Mouse (Mus musculus) spleen, adult 2 months (tissue): ENCODE data around the gene Scn4a. TPM values are rescaled to one million over a fixed set of nuclear protein-coding genes. Genes with fewer than 3 reads are reported as not detected.

Source experiments
- DNase-seq, 2 experiments: peaks; one replicate each; pipeline versions ENCODE4 v3.0.0 to v3.0.0-alpha.2; 2012 to 2021; ENCODE audit warnings: low spot score in 2 of 2, low read depth in 1 of 2
- H3K27ac ChIP-seq: fragments of 200-500 bp; 2 replicates; pipeline ENCODE4 v1.5.1; 2012; ENCODE audit warnings: low read length, inconsistent platforms; ENCODE audit not compliant: insufficient read depth
- H3K27me3 ChIP-seq: fragments of 200-500 bp; 2 replicates; pipeline ENCODE4 v1.6.1; 2012; ENCODE audit warnings: mild to moderate bottlenecking, moderate library complexity, low read length, inconsistent platforms; ENCODE audit not compliant: control insufficient read depth, insufficient read depth
- H3K36me3 ChIP-seq: fragments of 200-500 bp; 2 replicates; pipeline ENCODE4 v1.6.1; 2012; ENCODE audit warnings: mild to moderate bottlenecking, low read length, inconsistent platforms; ENCODE audit not compliant: control insufficient read depth, insufficient read depth
- H3K4me1 ChIP-seq: fragments of 200-500 bp; 2 replicates; pipeline ENCODE4 v1.6.1; 2011; ENCODE audit warnings: inconsistent platforms; ENCODE audit not compliant: control insufficient read depth, insufficient read depth, insufficient read length
- H3K4me3 ChIP-seq: fragments of 200-500 bp; 2 replicates; pipeline ENCODE4 v1.5.1; 2011; ENCODE audit warnings: mild to moderate bottlenecking, inconsistent platforms; ENCODE audit not compliant: insufficient read depth, insufficient read length; ENCODE audit errors: extremely low read depth
- CTCF ChIP-seq: fragments of 200-500 bp; IDR thresholded peaks from 2 replicates; pipeline ENCODE4 v1.5.1; 2011; ENCODE audit warnings: mild to moderate bottlenecking, inconsistent platforms; ENCODE audit not compliant: insufficient read depth, insufficient read length, insufficient replicate concordance; ENCODE audit errors: extremely low read depth
- POLR2A ChIP-seq: fragments of 200-500 bp; IDR thresholded peaks from 2 replicates; pipeline ENCODE4 v1.6.1; 2011; ENCODE audit warnings: low read depth, low read length, inconsistent platforms
- WGBS: fragments of 180-500 bp; shearing (Covaris S2); methylation state at CpG from one replicate; pipeline ENCODE4 v1.1.7; 2018; 5-methylcytosine and 5-hydroxymethylcytosine counted together
- polyA plus RNA-seq: library from polyadenylated mRNA; depleted of rRNA; stranded (reverse); fragments of >200 nt; gene quantifications from 2 replicates; pipeline ENCODE4 v1.2.3, GENCODE M21; 2012

The Scn4a gene
- polyA plus RNA-seq, 1 experiment, result 6.1 TPM

DNA sequence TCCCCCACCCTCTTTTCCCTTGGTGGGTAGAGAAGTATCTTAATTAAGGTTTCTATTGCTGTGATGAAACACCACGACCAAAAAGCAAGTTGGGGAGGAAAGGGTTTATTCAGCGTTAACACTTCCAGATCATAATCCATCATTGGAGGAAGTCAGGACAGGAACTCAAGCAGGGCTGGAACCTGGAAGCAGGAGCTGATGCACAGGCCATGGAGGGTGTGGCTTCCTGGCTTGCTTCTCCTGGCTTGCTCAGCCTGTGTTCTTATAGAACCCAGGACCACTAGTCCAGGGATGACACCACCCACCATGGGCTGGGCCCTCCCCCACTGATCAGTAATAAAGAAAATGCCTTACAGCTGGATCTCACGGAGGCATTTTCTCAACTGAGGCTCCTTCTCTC lies 37.7 kb upstream of the Scn4a start:
- Histone ChIP-seq H3K4me3 (no peak overlapping the region), H3K27ac (no peak overlapping the region), H3K27me3 (no peaks in the 10 kb centered on the region), H3K4me1 (peaks cover 14% of the 10 kb centered on the region; the same call in 1 of the 2 replicates), H3K36me3 (no peaks in the 10 kb centered on the region)
- TF ChIP-seq CTCF (no peak), POLR2A (no peak)
- DNase-seq, result no peak
- 56% methylated on average over 3 of the region's 3 CpGs for WGBS

- 60% methylated on average over 3 of the region's 3 CpGs for WGBS
- peaks cover 14% of the 10 kb centered on the region; the same call in 1 of the 2 replicates for H3K4me1 ChIP-seq
Measured at GRCm38 (mm10) chr11:106389611-106390010, 36.5 kb upstream of the Scn4a start.

GRCm38 (mm10) chr11:106387791-106388216 lies 34.7 kb upstream of the Scn4a start, which contains the start of gene Icam2:
TSS of gene Icam2 (minus strand) at chr11:106388075.
- peaks cover 14% of the 10 kb centered on the region; the same call in 1 of the 2 replicates for H3K4me1 ChIP-seq
- peak; percentile 73 to 83 for DNase-seq
- no peaks in the 10 kb centered on the region for H3K27me3 ChIP-seq
- WGBS, result 3% methylated on average over 6 of the region's 6 CpGs
- H3K27ac ChIP-seq, result peak within 1 kb of the TSS; percentile 99
- H3K36me3 ChIP-seq, result no peaks in the 10 kb centered on the region
- TF ChIP-seq CTCF (no peak), POLR2A (peak; percentile 80)
- H3K4me3 ChIP-seq, result peak within 1 kb of the TSS; percentile 69

More at GRCm38 (mm10) chr11:106389611-106390010, 36.5 kb upstream of the Scn4a start:
- no peak for TF ChIP-seq CTCF
- no peak for TF ChIP-seq POLR2A
- Histone ChIP-seq H3K4me3 (no peak overlapping the region), H3K27ac (0 out of 2 replicates have a peak overlapping the region, but pooled peaks have one; percentile 39), H3K36me3 (no peaks in the 10 kb centered on the region), H3K27me3 (no peaks in the 10 kb centered on the region)
- DNase-seq, result no peak

DNA sequence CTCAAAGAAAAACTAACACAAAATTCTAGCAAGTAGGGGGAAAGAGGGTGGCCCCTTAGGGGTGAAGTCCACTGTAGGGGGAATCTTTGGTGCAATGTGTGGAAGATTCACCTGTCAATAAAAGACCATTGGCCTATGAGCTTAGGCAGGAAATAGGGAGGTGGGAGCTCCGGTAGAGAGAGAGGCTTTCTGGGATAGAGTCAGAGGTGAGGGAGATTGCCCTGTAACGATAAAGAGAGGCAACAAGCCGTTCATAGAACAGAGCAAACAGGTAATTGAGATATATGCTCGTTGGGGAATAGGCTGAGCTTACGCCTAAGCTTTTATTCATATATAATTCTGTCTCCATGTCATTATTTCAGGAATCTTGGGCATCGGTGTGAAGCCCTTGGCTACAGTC lies 33.9 kb upstream of the Scn4a start:
- no peak; the same call in 1 of the 2 replicates for TF ChIP-seq POLR2A
- TF ChIP-seq CTCF, result no peak
- WGBS, result 15% methylated on average over 6 of the region's 6 CpGs
- H3K27ac ChIP-seq, result peak overlapping the region; percentile 99
- peaks cover 14% of the 10 kb centered on the region; the same call in 1 of the 2 replicates for H3K4me1 ChIP-seq
- peaks cover 6% of the 10 kb centered on the region; the same call in 1 of the 2 replicates for H3K36me3 ChIP-seq
- no peaks in the 10 kb centered on the region for H3K27me3 ChIP-seq
- DNase-seq, result peak in 1 of 2 experiments; percentile 33
- peak overlapping the region; percentile 69 for H3K4me3 ChIP-seq

DNA sequence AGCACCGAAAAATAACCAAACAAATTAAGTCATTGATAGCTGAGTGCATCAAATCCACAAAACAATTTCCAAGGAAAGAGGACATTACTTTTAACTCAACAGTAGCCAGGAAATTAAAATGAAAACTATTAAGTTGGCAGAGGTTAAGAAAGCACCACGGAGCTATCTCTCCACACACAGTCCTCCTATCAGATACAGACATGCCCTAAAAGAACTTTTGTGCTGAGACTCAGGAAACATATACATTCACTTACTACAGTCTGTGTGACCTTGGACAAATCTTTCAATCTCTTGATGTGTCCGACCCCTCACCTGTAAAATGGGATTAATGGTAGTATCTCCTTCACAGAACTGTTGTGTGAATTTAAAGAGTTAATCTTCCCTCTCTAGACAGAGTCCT lies 33.3 kb upstream of the Scn4a start:
- H3K27me3 ChIP-seq, result no peaks in the 10 kb centered on the region
- DNase-seq, result no peak
- no peak for TF ChIP-seq POLR2A
- no peak for TF ChIP-seq CTCF
- peaks cover 11% of the 10 kb centered on the region for H3K36me3 ChIP-seq
- WGBS, result 73% methylated on average over 3 of the region's 3 CpGs
- no peak overlapping the region for H3K4me3 ChIP-seq
- H3K27ac ChIP-seq, result peak overlapping the region; percentile 99; the same call in 1 of the 2 replicates
- peaks cover 12% of the 10 kb centered on the region; the same call in 1 of the 2 replicates for H3K4me1 ChIP-seq

GRCm38 (mm10) chr11:106383051-106383790 lies 30.1 kb upstream of the Scn4a start:
- TF ChIP-seq CTCF (no peak), POLR2A (no peak)
- 79% methylated on average over 6 of the region's 6 CpGs for WGBS
- Histone ChIP-seq H3K27ac (no peak overlapping the region; the same call in none of the 2 replicates), H3K4me1 (peaks cover 5% of the 10 kb centered on the region; the same call in 1 of the 2 replicates), H3K27me3 (no peaks in the 10 kb centered on the region), H3K4me3 (no peak overlapping the region), H3K36me3 (peaks cover 28% of the 10 kb centered on the region)
- no peak for DNase-seq
